Mouse (Mus musculus) heart, embryonic 16.5 days (tissue): ENCODE data around the gene Fam169b. TPM values are rescaled to one million over a fixed set of nuclear protein-coding genes. Genes with fewer than 3 reads are reported as not detected.
"Not testable (repeated sequence)": the region's sequence is repeated elsewhere in the genome, so short reads cannot be mapped to it uniquely, and the experiment has no call there.

Experiments used
- ATAC-seq: fragments of 200-750 bp; cut with Nextera tagmentation; replicated peaks from 2 replicates; pipeline ENCODE4 v1.8.0; 2017; ENCODE audit warnings: moderate number of reproducible peaks; ENCODE audit not compliant: insufficient read depth, low FRiP score; ENCODE audit errors: extremely low read depth
- H3K27ac ChIP-seq: fragments of 300-500 bp; sonication (generic); 2 replicates; pipeline ENCODE4 v1.5.1; 2014; ENCODE audit warnings: mild to moderate bottlenecking, low read length, control low read depth, moderate library complexity
- H3K27me3 ChIP-seq: fragments of 300-500 bp; sonication (generic); 2 replicates; pipeline ENCODE4 v1.6.1; 2014; ENCODE audit warnings: low read length, mixed read lengths; ENCODE audit not compliant: control insufficient read depth, insufficient read depth
- H3K36me3 ChIP-seq: fragments of 300-500 bp; sonication (generic); 2 replicates; pipeline ENCODE4 v1.6.1; 2014; ENCODE audit not compliant: control insufficient read depth, insufficient read depth
- H3K4me1 ChIP-seq: fragments of 300-500 bp; sonication (generic); 2 replicates; pipeline ENCODE4 v1.6.1; 2014; ENCODE audit warnings: low read length, mixed read lengths; ENCODE audit not compliant: control insufficient read depth, insufficient read depth
- H3K4me2 ChIP-seq: fragments of 300-500 bp; sonication (generic); 2 replicates; pipeline ENCODE4 v1.6.1; 2014; ENCODE audit warnings: low read depth, mild to moderate bottlenecking, control low read depth, low read length
- H3K4me3 ChIP-seq: fragments of 300-500 bp; sonication (generic); 2 replicates; pipeline ENCODE4 v1.5.1; 2014; ENCODE audit warnings: mild to moderate bottlenecking, control low read depth, low read length
- H3K9ac ChIP-seq: fragments of 300-500 bp; sonication (generic); 2 replicates; pipeline ENCODE4 v1.6.1; 2014; ENCODE audit warnings: low read length, control low read depth
- H3K9me3 ChIP-seq: fragments of 300-500 bp; sonication (generic); replicated peaks from 2 replicates; pipeline ENCODE4 v1.6.1; 2016; ENCODE audit warnings: low read length; ENCODE audit not compliant: control insufficient read depth
- WGBS: fragments of 180-500 bp; shearing (Covaris S2); extraction: QIAGEN DNeasy Blood & Tissue Kit; methylation state at CpG from one replicate; pipeline ENCODE4 v1.1.7; 2014; 5-methylcytosine and 5-hydroxymethylcytosine counted together
- polyA plus RNA-seq: library from polyadenylated mRNA; unstranded; fragments of >200 nt; fragmentation: Nextera tagmentation; extraction: Ambion mirVana; gene quantifications from 2 replicates; pipeline ENCODE4 v1.2.1, GENCODE M21; 2015

The Fam169b gene
- polyA plus RNA-seq, 1 experiment from 2014 or later = 15.1 TPM

DNA sequence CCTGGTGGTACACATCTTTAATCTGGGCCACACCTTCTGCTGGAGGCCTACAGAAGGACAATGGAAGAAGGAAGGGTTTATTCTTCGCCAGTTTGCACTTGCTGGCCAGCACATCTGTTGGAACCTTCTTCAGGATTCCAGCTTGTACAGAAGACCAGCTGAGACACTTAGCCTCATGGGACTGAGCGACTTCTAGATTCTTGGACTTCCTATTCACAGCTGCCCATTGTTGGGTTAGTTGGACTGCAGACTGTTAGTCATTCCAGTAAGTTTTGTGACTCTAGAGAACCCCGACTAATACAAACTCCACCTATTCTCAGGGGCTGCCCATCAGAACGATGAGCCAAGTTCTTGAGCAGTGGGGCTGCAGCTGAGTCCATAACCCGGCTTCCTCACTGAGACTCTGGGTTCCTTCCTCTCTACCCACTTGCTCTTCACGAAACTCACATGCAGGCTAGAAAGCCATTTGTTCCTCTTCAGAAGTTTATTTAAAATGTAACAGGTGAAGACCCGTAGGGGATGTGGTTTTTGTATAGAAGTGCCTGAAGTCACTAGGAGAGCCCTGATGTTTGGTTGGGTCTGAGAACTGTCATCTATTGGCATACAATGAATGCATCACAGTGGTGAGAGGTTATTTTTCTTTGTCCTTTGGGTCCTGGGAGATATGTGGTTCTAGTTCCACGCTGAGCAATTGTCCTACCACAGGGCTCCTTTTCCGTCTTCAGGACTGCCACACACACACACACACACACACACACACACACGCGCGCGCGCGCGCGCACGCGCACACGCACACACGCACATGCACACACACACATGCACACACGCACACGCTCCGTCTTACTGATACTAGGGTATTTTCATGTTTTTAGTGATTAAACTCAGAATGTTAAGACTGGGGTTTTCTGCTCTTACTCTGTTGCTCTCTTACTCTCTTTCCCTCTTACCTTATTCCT, 13.2 kb downstream of the Fam169b start:
- ATAC-seq = no peak
- H3K27me3 ChIP-seq = no peaks in the 10 kb centered on the region
- H3K36me3 ChIP-seq = no peaks in the 10 kb centered on the region
- no peak overlapping the region for H3K9ac ChIP-seq
- peak overlapping the region; percentile 19 for H3K27ac ChIP-seq
- no peak overlapping the region for H3K4me3 ChIP-seq
- H3K4me1 ChIP-seq = peaks cover 4% of the 10 kb centered on the region
- 88% methylated on average over 24 of the region's 24 CpGs for WGBS
- no peaks in the 10 kb centered on the region for H3K9me3 ChIP-seq
- no peak overlapping the region for H3K4me2 ChIP-seq

- Histone ChIP-seq H3K4me2 (no peak overlapping the region), H3K9me3 (no peaks in the 10 kb centered on the region), H3K36me3 (no peaks in the 10 kb centered on the region), H3K27me3 (no peaks in the 10 kb centered on the region), H3K4me3 (no peak overlapping the region), H3K27ac (no peak overlapping the region), H3K9ac (no peak overlapping the region), H3K4me1 (peaks cover 4% of the 10 kb centered on the region)
- WGBS = 67% methylated on average over 2 of the region's 2 CpGs
- no peak for ATAC-seq
Observed at GRCm38 (mm10) chr7:68287582-68287981, 13.9 kb downstream of the Fam169b start.

DNA sequence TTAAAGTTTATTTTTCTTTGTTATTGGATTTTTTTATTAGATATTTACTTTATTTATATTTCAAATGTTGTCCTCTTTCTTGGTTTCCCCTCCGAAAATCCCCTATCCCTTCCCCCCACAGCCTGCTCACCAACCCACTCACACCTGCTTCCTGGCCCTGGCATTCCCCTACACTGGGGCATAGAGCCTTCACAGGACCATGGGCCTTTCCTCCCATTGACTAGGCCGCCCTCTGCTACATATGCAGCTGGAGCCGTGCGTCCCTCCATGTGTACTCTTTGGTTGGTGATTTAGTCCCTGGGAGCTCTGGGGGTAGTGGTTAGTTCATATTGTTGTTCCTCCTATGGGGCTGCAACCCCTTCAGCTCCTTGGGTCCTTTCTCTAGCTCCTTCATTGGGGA, 14.4 kb downstream of the Fam169b start:
- H3K9ac ChIP-seq, H3K4me1 ChIP-seq, H3K27me3 ChIP-seq, ATAC-seq, H3K4me3 ChIP-seq, H3K4me2 ChIP-seq, H3K36me3 ChIP-seq, H3K9me3 ChIP-seq, H3K27ac ChIP-seq: not testable (repeated sequence)
- WGBS = 89% methylated on average over 4 of the region's 4 CpGs

DNA sequence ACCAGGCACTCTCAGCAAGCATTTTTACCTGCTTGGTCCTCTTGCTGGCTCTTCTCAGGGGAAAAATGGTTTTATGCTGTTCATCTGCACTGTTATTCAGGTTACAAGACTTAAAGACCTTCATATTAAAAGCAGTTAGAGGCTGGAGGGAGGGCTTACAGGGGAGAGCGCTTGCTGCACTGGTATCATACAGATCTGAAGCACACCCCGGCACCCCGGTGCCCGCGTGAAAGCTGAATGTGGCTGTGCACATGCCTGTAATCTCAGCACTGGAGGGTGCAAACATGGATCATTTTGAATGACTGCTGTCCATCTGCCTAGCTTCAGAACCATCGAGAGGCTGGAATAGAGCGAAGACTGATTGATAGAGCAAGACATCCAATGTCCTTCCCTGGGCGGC, 15.4 kb downstream of the Fam169b start:
- Histone ChIP-seq H3K9me3 (no peaks in the 10 kb centered on the region), H3K4me3 (no peak overlapping the region), H3K9ac (no peak overlapping the region), H3K36me3 (no peaks in the 10 kb centered on the region), H3K27ac (no peak overlapping the region), H3K4me2 (no peak overlapping the region), H3K4me1 (peaks cover 7% of the 10 kb centered on the region), H3K27me3 (no peaks in the 10 kb centered on the region)
- no peak for ATAC-seq
- 83% methylated on average over 8 of the region's 8 CpGs for WGBS

DNA sequence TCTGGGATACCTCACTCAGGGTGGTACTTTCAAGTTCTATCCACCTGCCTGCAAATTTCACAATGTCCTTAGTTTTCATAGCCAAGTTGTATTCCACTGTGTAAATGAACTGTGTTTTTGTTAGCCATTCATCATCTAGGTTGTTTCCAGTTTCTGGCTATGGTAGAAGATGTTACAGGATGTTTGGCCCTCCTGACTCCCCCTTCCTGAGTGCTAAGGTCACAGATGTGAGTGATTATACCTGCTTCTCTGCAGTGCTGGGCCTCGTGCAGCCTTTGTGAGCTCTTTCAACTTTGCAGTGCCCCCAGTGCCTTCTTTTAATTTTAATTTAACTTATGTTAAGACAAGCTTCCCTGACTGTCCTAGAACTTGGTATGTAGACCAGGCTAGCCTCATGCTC, 18.0 kb downstream of the Fam169b start:
- no peak for ATAC-seq
- H3K4me1 ChIP-seq = peaks cover 7% of the 10 kb centered on the region; the same call in 1 of the 2 replicates
- no peaks in the 10 kb centered on the region for H3K36me3 ChIP-seq
- WGBS = 57% methylated on average over 1 of the region's 1 CpGs
- H3K9ac ChIP-seq = no peak overlapping the region
- no peak overlapping the region for H3K4me2 ChIP-seq
- no peaks in the 10 kb centered on the region for H3K9me3 ChIP-seq
- H3K27ac ChIP-seq = no peak overlapping the region
- H3K4me3 ChIP-seq = no peak overlapping the region
- no peaks in the 10 kb centered on the region for H3K27me3 ChIP-seq

- peak; percentile 52; the same call in 1 of the 2 replicates for ATAC-seq
- Histone ChIP-seq H3K9ac (no peak overlapping the region), H3K4me3 (no peak overlapping the region), H3K9me3 (no peaks in the 10 kb centered on the region), H3K27me3 (no peaks in the 10 kb centered on the region), H3K4me2 (peak overlapping the region; percentile 29), H3K36me3 (no peaks in the 10 kb centered on the region), H3K27ac (peak overlapping the region; percentile 52), H3K4me1 (peaks cover 7% of the 10 kb centered on the region; the same call in 1 of the 2 replicates)
- 49% methylated on average over 16 of the region's 16 CpGs for WGBS
Observed at GRCm38 (mm10) chr7:68293997-68294789, 20.6 kb downstream of the Fam169b start.

- Histone ChIP-seq H3K27ac (no peak overlapping the region), H3K36me3 (no peaks in the 10 kb centered on the region), H3K4me1 (peaks cover 7% of the 10 kb centered on the region; the same call in 1 of the 2 replicates), H3K27me3 (no peaks in the 10 kb centered on the region), H3K4me2 (no peak overlapping the region), H3K9me3 (no peaks in the 10 kb centered on the region), H3K9ac (no peak overlapping the region), H3K4me3 (no peak overlapping the region)
- 87% methylated on average over 5 of the region's 5 CpGs for WGBS
- ATAC-seq = no peak
Observed at GRCm38 (mm10) chr7:68296487-68296886, 22.8 kb downstream of the Fam169b start.

- Histone ChIP-seq H3K4me2 (no peak overlapping the region), H3K27me3 (no peaks in the 10 kb centered on the region), H3K9me3 (no peaks in the 10 kb centered on the region), H3K9ac (no peak overlapping the region), H3K27ac (no peak overlapping the region), H3K4me3 (no peak overlapping the region), H3K4me1 (peaks cover 9% of the 10 kb centered on the region), H3K36me3 (no peaks in the 10 kb centered on the region)
- ATAC-seq = no peak
- 79% methylated on average over 13 of the region's 13 CpGs for WGBS
Observed at GRCm38 (mm10) chr7:68298381-68299076, 24.9 kb downstream of the Fam169b start.
